Mouse (Mus musculus) forelimb bud, embryonic 11.5 days (tissue): ENCODE results near the gene Grb14.

Source experiments
- DNase-seq: peaks from one replicate; pipeline ENCODE4 v3.0.0-alpha.2; 2012; ENCODE audit warnings: low read depth, low spot score

The Grb14 gene

GRCm38 (mm10) chr2:64878275-64878674 lies 146.5 kb downstream of the Grb14 start:
- no peak for DNase-seq
